Mouse (Mus musculus) liver, embryonic 13.5 days (tissue): ENCODE results near the gene Snapc2. TPM values are rescaled to one million over a fixed set of nuclear protein-coding genes. Genes with fewer than 3 reads are reported as not detected.
"Not testable (repeated sequence)": the region's sequence is repeated elsewhere in the genome, so short reads cannot be mapped to it uniquely, and the experiment has no call there.

Experiments used
- ATAC-seq: fragments of 200-750 bp; cut with Nextera tagmentation; 2 replicates; pipeline ENCODE4 v1.8.0; 2017; ENCODE audit warnings: low read depth, mild to moderate bottlenecking, moderate number of reproducible peaks, moderate library complexity
- DNase-seq: peaks from one replicate; pipeline ENCODE4 v3.0.0; 2022
- H3K27ac ChIP-seq: fragments of 300-500 bp; sonication (generic); 2 replicates; pipeline ENCODE4 v1.5.1; 2015; ENCODE audit warnings: moderate library complexity, mild to moderate bottlenecking, inconsistent platforms
- H3K27me3 ChIP-seq: fragments of 300-500 bp; sonication (generic); 2 replicates; pipeline ENCODE4 v1.6.1; 2015; ENCODE audit warnings: mild to moderate bottlenecking, inconsistent platforms
- H3K36me3 ChIP-seq: fragments of 300-500 bp; sonication (generic); 2 replicates; pipeline ENCODE4 v1.6.1; 2015; ENCODE audit warnings: mild to moderate bottlenecking, inconsistent platforms
- H3K4me1 ChIP-seq: fragments of 300-500 bp; sonication (generic); replicated peaks from 2 replicates; pipeline ENCODE4 v1.6.1; 2015; ENCODE audit warnings: inconsistent platforms
- H3K4me2 ChIP-seq: fragments of 300-500 bp; sonication (generic); 2 replicates; pipeline ENCODE4 v1.6.1; 2015; ENCODE audit warnings: inconsistent platforms, mild to moderate bottlenecking, moderate library complexity
- H3K4me3 ChIP-seq: fragments of 300-500 bp; sonication (generic); replicated peaks from 2 replicates; pipeline ENCODE4 v1.5.1; 2015; ENCODE audit warnings: mild to moderate bottlenecking, inconsistent platforms
- H3K9ac ChIP-seq: fragments of 300-500 bp; sonication (generic); 2 replicates; pipeline ENCODE4 v1.6.1; 2015; ENCODE audit warnings: mild to moderate bottlenecking, inconsistent platforms
- H3K9me3 ChIP-seq: fragments of 300-500 bp; sonication (generic); replicated peaks from 2 replicates; pipeline ENCODE4 v1.6.1; 2016; ENCODE audit warnings: inconsistent platforms
- WGBS: fragments of 180-500 bp; shearing (Covaris S2); methylation state at CpG from one replicate; pipeline ENCODE4 v1.1.7; 2015; ENCODE audit not compliant: insufficient replicate concordance; 5-methylcytosine and 5-hydroxymethylcytosine counted together
- polyA plus RNA-seq: library from polyadenylated mRNA; unstranded; fragments of >200 nt; fragmentation: Nextera tagmentation; extraction: Ambion mirVana; gene quantifications from 2 replicates; pipeline ENCODE4 v1.2.1, GENCODE M21; 2015

The Snapc2 gene
- polyA plus RNA-seq, 1 experiment from 2014 or later = 19.7 TPM

GRCm38 (mm10) chr8:4239193-4239890 lies 13.5 kb upstream of the Snapc2 start:
- peak overlapping the region; percentile 81 for H3K4me3 ChIP-seq
- H3K27me3 ChIP-seq = peaks cover 5% of the 10 kb centered on the region; the same call in 1 of the 2 replicates
- peak overlapping the region; percentile 91 for H3K4me2 ChIP-seq
- H3K27ac ChIP-seq = peak overlapping the region; percentile 97
- ATAC-seq = peak; percentile 45
- H3K9ac ChIP-seq = peak overlapping the region; percentile 86
- H3K9me3 ChIP-seq = no peaks in the 10 kb centered on the region
- DNase-seq = no peak
- H3K36me3 ChIP-seq = peaks cover 37% of the 10 kb centered on the region
- WGBS = 8% methylated on average over 19 of the region's 19 CpGs
- peaks cover 47% of the 10 kb centered on the region for H3K4me1 ChIP-seq

GRCm38 (mm10) chr8:4245061-4245460 lies 7.8 kb upstream of the Snapc2 start:
- peaks cover 87% of the 10 kb centered on the region for H3K36me3 ChIP-seq
- H3K4me2 ChIP-seq = no peak overlapping the region
- no peak overlapping the region for H3K27ac ChIP-seq
- H3K4me1 ChIP-seq = peaks cover 45% of the 10 kb centered on the region
- WGBS = 88% methylated on average over 5 of the region's 5 CpGs
- no peak for ATAC-seq
- no peaks in the 10 kb centered on the region for H3K27me3 ChIP-seq
- DNase-seq = no peak
- H3K4me3 ChIP-seq = no peak overlapping the region
- no peaks in the 10 kb centered on the region for H3K9me3 ChIP-seq
- H3K9ac ChIP-seq = no peak overlapping the region

- 87% methylated on average over 13 of the region's 13 CpGs for WGBS
- no peak for DNase-seq
- H3K36me3 ChIP-seq = peaks cover 84% of the 10 kb centered on the region
Measured at GRCm38 (mm10) chr8:4245737-4246136, 7.1 kb upstream of the Snapc2 start.

GRCm38 (mm10) chr8:4247241-4247640 lies 5.6 kb upstream of the Snapc2 start:
- H3K27ac ChIP-seq = no peak overlapping the region
- no peak overlapping the region for H3K4me2 ChIP-seq
- peak; percentile 32; the same call in 1 of the 2 replicates for ATAC-seq
- H3K27me3 ChIP-seq = no peaks in the 10 kb centered on the region
- no peak overlapping the region for H3K4me3 ChIP-seq
- peaks cover 72% of the 10 kb centered on the region for H3K36me3 ChIP-seq
- H3K9me3 ChIP-seq = no peaks in the 10 kb centered on the region
- 78% methylated on average over 8 of the region's 8 CpGs for WGBS
- DNase-seq = no peak
- H3K4me1 ChIP-seq = peaks cover 41% of the 10 kb centered on the region
- no peak overlapping the region for H3K9ac ChIP-seq

More at GRCm38 (mm10) chr8:4245737-4246136, 7.1 kb upstream of the Snapc2 start:
- H3K4me1 ChIP-seq = peaks cover 45% of the 10 kb centered on the region
- no peak for ATAC-seq
- H3K9me3 ChIP-seq = no peaks in the 10 kb centered on the region
- no peak overlapping the region for H3K4me2 ChIP-seq
- no peak overlapping the region for H3K9ac ChIP-seq
- no peak overlapping the region for H3K4me3 ChIP-seq
- no peak overlapping the region for H3K27ac ChIP-seq
- H3K27me3 ChIP-seq = no peaks in the 10 kb centered on the region

- H3K4me3 ChIP-seq = no peak within 1 kb of the TSS
- peaks cover 64% of the 10 kb centered on the region for H3K36me3 ChIP-seq
- DNase-seq = no peak
- no peak within 1 kb of the TSS for H3K27ac ChIP-seq
- H3K4me1 ChIP-seq = peaks cover 46% of the 10 kb centered on the region
- no peak within 1 kb of the TSS for H3K4me2 ChIP-seq
- ATAC-seq = no peak
- H3K27me3 ChIP-seq = no peaks in the 10 kb centered on the region
- 85% methylated on average over 15 of the region's 15 CpGs for WGBS
- no peaks in the 10 kb centered on the region for H3K9me3 ChIP-seq
- H3K9ac ChIP-seq = no peak within 1 kb of the TSS
Measured at GRCm38 (mm10) chr8:4247951-4248540, 4.8 kb upstream of the Snapc2 start, which contains the start of gene Tgfbr3l. Tgfbr3l (plus strand) TSS chr8:4248214.

GRCm38 (mm10) chr8:4249213-4249612 lies 3.7 kb upstream of the Snapc2 start:
- H3K27ac ChIP-seq = no peak overlapping the region
- H3K4me3 ChIP-seq = no peak overlapping the region
- H3K9ac ChIP-seq = no peak overlapping the region
- H3K4me2 ChIP-seq = no peak overlapping the region
- DNase-seq (no peak), ATAC-seq (no peak)
- H3K36me3 ChIP-seq = peaks cover 53% of the 10 kb centered on the region
- H3K27me3 ChIP-seq = no peaks in the 10 kb centered on the region
- peaks cover 54% of the 10 kb centered on the region for H3K4me1 ChIP-seq
- WGBS = 48% methylated on average over 29 of the region's 29 CpGs
- no peaks in the 10 kb centered on the region for H3K9me3 ChIP-seq

- WGBS = 36% methylated on average over 26 of the region's 26 CpGs
- peaks cover 53% of the 10 kb centered on the region for H3K36me3 ChIP-seq
- no peak overlapping the region for H3K4me3 ChIP-seq
- peaks cover 55% of the 10 kb centered on the region for H3K4me1 ChIP-seq
- DNase-seq (peak; percentile 73), ATAC-seq (no peak; the same call in 1 of the 2 replicates)
- H3K27ac ChIP-seq = no peak overlapping the region
- H3K4me2 ChIP-seq = no peak overlapping the region
- H3K9ac ChIP-seq = no peak overlapping the region
- H3K27me3 ChIP-seq = no peaks in the 10 kb centered on the region
- H3K9me3 ChIP-seq = no peaks in the 10 kb centered on the region
Measured at GRCm38 (mm10) chr8:4250306-4250970, 2.4 kb upstream of the Snapc2 start.

- Histone ChIP-seq H3K27me3 (no peaks in the 10 kb centered on the region), H3K9ac (peak overlapping the region; percentile 87), H3K4me1 (peaks cover 47% of the 10 kb centered on the region), H3K27ac (peak overlapping the region; percentile 57), H3K4me3 (peak overlapping the region; percentile 88), H3K36me3 (peaks cover 46% of the 10 kb centered on the region), H3K4me2 (peak overlapping the region; percentile 85), H3K9me3 (no peaks in the 10 kb centered on the region)
- ATAC-seq (no peak), DNase-seq (no peak)
- 35% methylated on average over 8 of the region's 8 CpGs for WGBS
Measured at GRCm38 (mm10) chr8:4252116-4252760, 642 bp upstream of the Snapc2 start.

- Histone ChIP-seq H3K36me3 (peaks cover 33% of the 10 kb centered on the region), H3K27ac (no peak overlapping the region; the same call in 1 of the 2 replicates), H3K4me1 (peaks cover 51% of the 10 kb centered on the region), H3K27me3 (no peaks in the 10 kb centered on the region), H3K9ac (peak overlapping the region; percentile 87), H3K4me2 (peak overlapping the region; percentile 85), H3K9me3 (no peaks in the 10 kb centered on the region), H3K4me3 (peak overlapping the region; percentile 88)
- ATAC-seq = no peak
- DNase-seq = no peak
- WGBS = 67% methylated on average over 6 of the region's 6 CpGs
Measured at GRCm38 (mm10) chr8:4254001-4254400, 1.1 kb downstream of the Snapc2 start.

- H3K27me3 ChIP-seq, H3K9ac ChIP-seq, H3K4me2 ChIP-seq, H3K9me3 ChIP-seq, ATAC-seq, H3K27ac ChIP-seq, DNase-seq, H3K4me3 ChIP-seq: not testable (repeated sequence)
- Histone ChIP-seq H3K4me1 (peaks cover 54% of the 10 kb centered on the region), H3K36me3 (peaks cover 34% of the 10 kb centered on the region)
- 65% methylated on average over 7 of the region's 7 CpGs for WGBS
Measured at GRCm38 (mm10) chr8:4255471-4255870, 2.6 kb downstream of the Snapc2 start.

GRCm38 (mm10) chr8:4256911-4257310 lies 4.0 kb downstream of the Snapc2 start:
- ATAC-seq (no peak), DNase-seq (no peak)
- Histone ChIP-seq H3K9me3 (no peaks in the 10 kb centered on the region), H3K4me1 (peaks cover 43% of the 10 kb centered on the region), H3K4me3 (no peak overlapping the region), H3K4me2 (no peak overlapping the region), H3K27me3 (no peaks in the 10 kb centered on the region), H3K27ac (no peak overlapping the region), H3K36me3 (peaks cover 48% of the 10 kb centered on the region), H3K9ac (no peak overlapping the region)
- WGBS = 59% methylated on average over 4 of the region's 4 CpGs
